Mouse (Mus musculus) MN1 (cell line): Measurements from ENCODE around the gene Ubtfl1.
"Not testable (repeated sequence)": the region's sequence is repeated elsewhere in the genome, so short reads cannot be mapped to it uniquely, and the experiment has no call there.

Source experiments
- DNase-seq: peaks from one replicate; pipeline ENCODE4 v3.0.0-alpha.2; 2016; ENCODE audit warnings: low spot score

The Ubtfl1 gene

GRCm38 (mm10) chr9:18404118-18404517 is at the start of gene Ubtfl1:
TSS of gene Ubtfl1 (plus strand) at chr9:18404418.
- no peak for DNase-seq

DNA sequence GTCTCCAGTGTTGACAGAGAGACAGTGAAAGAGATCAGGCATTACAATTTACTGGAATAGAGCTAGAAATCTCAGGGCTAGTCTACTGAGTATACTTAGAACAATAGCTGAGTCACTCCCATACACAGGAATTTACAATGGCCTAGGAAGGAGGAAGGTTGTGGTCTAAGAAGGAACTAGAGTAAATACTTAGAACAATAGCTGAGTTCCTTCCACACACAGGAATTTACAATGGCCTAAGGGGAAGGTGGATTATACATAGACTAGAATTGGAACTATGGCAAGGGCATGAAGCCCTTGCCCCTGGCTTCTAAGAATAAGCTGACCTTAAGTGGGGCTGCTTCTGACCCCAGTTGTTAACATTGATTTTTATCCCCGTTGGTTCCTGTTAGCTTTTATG is 31.2 kb upstream of the Ubtfl1 start:
- not testable (repeated sequence) for DNase-seq

DNA sequence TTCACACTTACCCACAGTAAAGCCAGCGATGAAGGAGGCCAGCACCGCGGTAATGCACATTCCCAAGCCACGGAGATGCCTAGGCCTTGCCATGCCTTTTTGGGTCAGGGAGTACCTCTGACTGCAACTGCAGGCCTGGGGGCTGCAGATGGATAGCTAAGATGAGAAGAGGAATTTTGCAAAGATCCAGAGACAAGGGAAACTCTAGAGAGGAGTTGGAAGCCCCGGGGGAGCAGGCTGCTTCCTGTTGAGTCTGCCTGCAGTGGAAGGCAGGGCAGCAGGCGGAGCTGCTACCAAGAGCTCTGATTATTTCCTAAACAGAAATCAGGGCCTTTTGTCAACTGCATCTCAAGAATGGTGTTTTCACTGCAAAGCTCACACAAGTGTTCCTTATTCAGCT is 18.4 kb upstream of the Ubtfl1 start:
- peak; percentile 31 for DNase-seq

DNA sequence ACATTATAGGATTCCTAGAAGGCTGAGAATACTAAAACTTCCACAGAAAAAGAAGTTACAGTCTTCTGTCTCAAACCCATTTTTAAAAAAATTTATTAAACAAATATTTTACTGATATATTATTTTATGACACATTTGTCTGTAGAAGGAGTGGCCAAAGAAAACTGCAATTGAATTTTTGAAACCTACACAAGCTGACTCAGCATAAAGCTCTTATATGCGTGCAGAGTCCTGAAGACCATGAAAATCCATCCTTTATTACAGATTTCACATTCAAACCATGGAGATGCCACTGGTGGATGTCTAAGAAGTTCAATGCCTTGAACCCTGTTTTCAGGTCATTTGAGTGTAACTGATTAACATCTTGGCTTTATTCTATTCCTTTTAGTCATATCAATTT is 4.6 kb upstream of the Ubtfl1 start:
- no peak for DNase-seq

GRCm38 (mm10) chr9:18402895-18403294 is 1.3 kb upstream of the Ubtfl1 start, which contains the start of gene Naalad2:
TSS of gene Naalad2 (minus strand) at chr9:18402995.
- not testable (repeated sequence) for DNase-seq

DNA sequence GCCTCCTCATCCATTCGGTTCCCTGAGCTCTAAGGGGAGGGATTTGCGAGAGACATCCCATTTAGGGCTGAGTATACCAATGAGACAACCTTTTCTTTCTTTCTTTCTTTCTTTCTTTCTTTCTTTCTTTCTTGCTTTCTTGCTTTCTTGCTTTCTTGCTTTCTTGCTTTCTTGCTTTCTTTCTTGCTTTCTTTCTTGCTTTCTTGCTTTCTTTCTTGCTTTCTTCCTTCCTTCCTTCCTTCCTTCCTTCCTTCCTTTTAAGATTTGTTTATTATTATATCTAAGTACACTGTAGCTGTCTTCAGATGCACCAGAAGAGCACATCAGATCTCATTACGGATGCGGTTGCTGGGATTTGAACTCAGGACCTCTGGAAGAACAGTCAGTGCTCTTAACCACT is 8.2 kb downstream of the Ubtfl1 start:
- peak; percentile 31 for DNase-seq

- DNase-seq, result no peak
Measured at GRCm38 (mm10) chr9:18430354-18430753, 26.1 kb downstream of the Ubtfl1 start, which contains the start of gene Mbd3l2. TSS of gene Mbd3l2 (plus strand) at chr9:18430654.

DNA sequence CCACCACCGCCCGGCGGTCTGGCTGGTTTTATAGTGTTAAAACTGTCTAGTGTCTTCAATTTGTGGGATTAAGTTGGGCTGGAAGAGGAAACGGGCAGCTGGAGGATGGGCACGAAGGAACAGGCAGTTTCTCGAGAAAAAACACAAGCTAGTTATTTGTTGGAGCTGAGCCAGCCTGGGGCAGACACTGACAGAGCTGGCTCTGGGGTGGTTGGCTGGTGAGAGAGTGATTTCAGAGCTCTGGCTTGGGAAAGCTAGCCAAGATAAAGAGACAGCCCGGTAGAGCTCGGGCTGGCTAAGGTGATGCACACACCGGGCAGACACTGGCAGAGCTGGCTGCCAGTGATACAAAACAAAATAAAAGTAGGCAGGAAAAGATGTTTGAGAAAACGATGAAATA is 27.5 kb downstream of the Ubtfl1 start:
- peak; percentile 51 for DNase-seq

- no peak for DNase-seq
Measured at GRCm38 (mm10) chr9:18456520-18456919, 52.3 kb downstream of the Ubtfl1 start.
